Mouse (Mus musculus) cerebral cortex, adult 2 months (tissue): ENCODE data around the gene Cfap44.

Experiments
- WGBS: fragments of 180-500 bp; shearing (Covaris S2); methylation state at CpG from one replicate; pipeline ENCODE4 v1.1.7; 2018; 5-methylcytosine and 5-hydroxymethylcytosine counted together

The Cfap44 gene

GRCm38 (mm10) chr16:44494441-44495108 is 100.0 kb downstream of the Cfap44 start:
- 59% methylated on average over 8 of the region's 8 CpGs for WGBS

GRCm38 (mm10) chr16:44496971-44497464 is 102.4 kb downstream of the Cfap44 start:
- WGBS = 63% methylated on average over 15 of the region's 15 CpGs

GRCm38 (mm10) chr16:44498447-44498846 is 103.9 kb downstream of the Cfap44 start:
- WGBS = 94% methylated on average over 3 of the region's 3 CpGs

- WGBS = 75% methylated on average over 10 of the region's 10 CpGs
Observed at GRCm38 (mm10) chr16:44501783-44502182, 107.2 kb downstream of the Cfap44 start.

- WGBS = 61% methylated on average over 7 of the region's 7 CpGs
Observed at GRCm38 (mm10) chr16:44502325-44502724, 107.7 kb downstream of the Cfap44 start.

GRCm38 (mm10) chr16:44502895-44503575 is 108.4 kb downstream of the Cfap44 start:
- 74% methylated on average over 8 of the region's 8 CpGs for WGBS

GRCm38 (mm10) chr16:44505243-44505642 is 110.6 kb downstream of the Cfap44 start:
- 83% methylated on average over 1 of the region's 1 CpGs for WGBS

- 63% methylated on average over 10 of the region's 10 CpGs for WGBS
Observed at GRCm38 (mm10) chr16:44507027-44507929, 112.7 kb downstream of the Cfap44 start.

- WGBS = 79% methylated on average over 5 of the region's 5 CpGs
Observed at GRCm38 (mm10) chr16:44508025-44508424, 113.4 kb downstream of the Cfap44 start.

- 59% methylated on average over 13 of the region's 13 CpGs for WGBS
Observed at GRCm38 (mm10) chr16:44508772-44509171, 114.2 kb downstream of the Cfap44 start.

GRCm38 (mm10) chr16:44509458-44510344 is 115.1 kb downstream of the Cfap44 start:
- 76% methylated on average over 7 of the region's 7 CpGs for WGBS

- WGBS = 46% methylated on average over 13 of the region's 13 CpGs
Observed at GRCm38 (mm10) chr16:44510521-44511213, 116.1 kb downstream of the Cfap44 start.

- WGBS = 65% methylated on average over 6 of the region's 6 CpGs
Observed at GRCm38 (mm10) chr16:44516498-44516897, 121.9 kb downstream of the Cfap44 start.

- WGBS = 83% methylated on average over 7 of the region's 7 CpGs
Observed at GRCm38 (mm10) chr16:44523595-44523994, 129.0 kb downstream of the Cfap44 start.

GRCm38 (mm10) chr16:44526044-44526443 is 131.4 kb downstream of the Cfap44 start:
- WGBS = 49% methylated on average over 1 of the region's 1 CpGs

- 35% methylated on average over 12 of the region's 12 CpGs for WGBS
Observed at GRCm38 (mm10) chr16:44526689-44527088, 132.1 kb downstream of the Cfap44 start.

GRCm38 (mm10) chr16:44527218-44527905 is 132.8 kb downstream of the Cfap44 start:
- WGBS = 41% methylated on average over 11 of the region's 11 CpGs

GRCm38 (mm10) chr16:44528955-44529354 is 134.4 kb downstream of the Cfap44 start:
- WGBS = 80% methylated on average over 7 of the region's 7 CpGs

GRCm38 (mm10) chr16:44529691-44530090 is 135.1 kb downstream of the Cfap44 start:
- 62% methylated on average over 8 of the region's 8 CpGs for WGBS

- 38% methylated on average over 9 of the region's 9 CpGs for WGBS
Observed at GRCm38 (mm10) chr16:44530191-44530590, 135.6 kb downstream of the Cfap44 start.
